Mouse (Mus musculus): ENCODE results near the gene Mrps18b.

The Mrps18b gene

GRCm38 (mm10) chr17:35917463-35918251 is 1.5 kb upstream of the Mrps18b start:
- DNase-seq, result peak; percentile 51

DNA sequence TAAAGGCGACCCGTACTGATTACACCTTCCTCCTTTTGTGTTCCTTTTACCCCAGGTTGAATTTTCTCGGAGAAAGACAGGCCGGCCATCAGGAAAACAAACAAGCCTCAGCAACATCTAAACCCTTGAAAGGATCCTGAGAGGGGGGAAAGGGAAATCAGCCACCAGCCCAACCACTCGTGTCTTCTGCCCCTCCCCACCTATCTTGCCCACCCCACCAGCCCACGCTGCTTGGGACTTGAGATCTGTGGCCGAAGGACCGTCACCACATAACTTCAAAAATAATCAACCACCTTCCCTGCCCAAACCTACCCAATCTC is 914 bp upstream of the Mrps18b start:
- peak; percentile 62 for DNase-seq

- DNase-seq, result no peak
Observed at GRCm38 (mm10) chr17:35915538-35916296, 472 bp downstream of the Mrps18b start.

GRCm38 (mm10) chr17:35914975-35915374 is 1.2 kb downstream of the Mrps18b start:
- DNase-seq, result no peak

- peak; percentile 99 for DNase-seq
Observed at GRCm38 (mm10) chr17:35909919-35910369, 6.2 kb downstream of the Mrps18b start, which contains the start of gene Atat1. Gene Atat1, minus strand, starts transcription at chr17:35910075.

DNA sequence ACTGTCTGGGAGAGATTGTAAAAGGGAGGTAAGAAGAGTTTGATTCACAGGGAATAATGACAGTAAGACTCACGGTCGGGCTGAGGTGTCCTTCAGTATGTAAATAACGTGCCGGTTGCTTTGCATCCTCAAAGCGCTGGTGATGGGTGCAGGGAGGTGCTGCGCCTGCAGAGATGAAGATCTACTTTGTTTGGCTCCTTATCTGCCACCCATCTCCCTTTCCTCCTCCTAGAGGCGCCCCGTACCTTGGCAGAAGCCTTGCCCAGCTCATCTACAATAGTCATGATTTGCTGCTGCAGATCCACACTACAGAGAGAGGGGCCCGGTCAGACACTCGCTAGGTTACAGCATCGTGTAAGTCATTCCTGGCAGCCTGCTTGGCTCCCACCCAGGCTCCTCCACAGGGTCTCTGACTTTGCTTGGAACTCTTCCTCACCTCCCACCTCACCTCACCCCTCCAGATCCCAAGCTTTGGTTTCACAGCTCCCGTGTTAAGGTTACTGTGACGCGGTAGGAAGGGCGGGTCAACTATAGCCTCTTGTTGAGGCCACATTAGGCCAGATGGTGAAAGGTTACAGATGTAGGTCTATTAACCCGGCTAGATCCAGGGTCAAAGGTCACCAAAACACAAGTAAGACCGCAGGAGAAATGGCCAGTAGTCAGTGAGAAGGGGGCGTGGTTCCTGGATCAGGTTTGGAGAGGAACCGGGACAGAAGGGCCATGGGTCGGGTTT is 6.8 kb downstream of the Mrps18b start:
- DNase-seq, result no peak

DNA sequence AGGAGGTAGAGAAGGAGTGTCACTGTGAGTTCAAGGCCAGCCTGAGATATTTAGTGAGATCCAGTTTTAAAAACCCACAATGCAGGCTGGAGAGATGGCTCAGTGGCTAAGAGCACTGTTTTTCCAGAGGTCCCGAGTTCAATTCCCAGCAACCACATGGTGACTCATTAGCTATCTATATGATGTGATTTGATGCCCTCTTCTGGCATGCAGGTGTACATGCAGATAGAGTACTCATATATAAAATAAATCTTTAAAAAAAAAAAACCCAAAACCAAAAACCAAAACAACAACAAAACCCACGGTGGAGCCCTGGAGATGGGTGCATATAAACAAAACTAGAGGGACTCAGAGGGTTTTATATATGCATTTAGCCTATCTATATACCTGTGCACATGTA is 8.6 kb downstream of the Mrps18b start:
- DNase-seq, result no peak

DNA sequence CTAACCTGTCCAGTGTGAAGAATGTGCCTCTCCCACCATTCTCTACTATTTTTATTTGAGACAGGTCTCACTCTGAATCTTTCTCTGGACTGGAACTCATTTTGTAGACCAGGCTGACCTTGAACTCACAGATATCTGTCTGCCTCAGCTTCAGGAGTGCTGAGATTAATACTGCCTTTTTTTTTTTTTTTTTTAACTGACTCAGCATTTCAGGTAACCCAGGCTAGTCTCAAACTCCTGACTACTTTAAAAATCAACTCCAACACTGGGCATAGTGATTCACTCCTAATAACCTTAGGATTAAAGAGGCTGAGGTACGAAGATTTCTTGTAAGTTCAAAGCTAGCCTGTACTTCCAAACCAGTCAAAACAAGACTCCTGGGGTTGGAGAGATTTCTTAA is 10.6 kb downstream of the Mrps18b start:
- no peak for DNase-seq

GRCm38 (mm10) chr17:35903992-35904355 is 12.2 kb downstream of the Mrps18b start:
- peak; percentile 62 for DNase-seq

DNA sequence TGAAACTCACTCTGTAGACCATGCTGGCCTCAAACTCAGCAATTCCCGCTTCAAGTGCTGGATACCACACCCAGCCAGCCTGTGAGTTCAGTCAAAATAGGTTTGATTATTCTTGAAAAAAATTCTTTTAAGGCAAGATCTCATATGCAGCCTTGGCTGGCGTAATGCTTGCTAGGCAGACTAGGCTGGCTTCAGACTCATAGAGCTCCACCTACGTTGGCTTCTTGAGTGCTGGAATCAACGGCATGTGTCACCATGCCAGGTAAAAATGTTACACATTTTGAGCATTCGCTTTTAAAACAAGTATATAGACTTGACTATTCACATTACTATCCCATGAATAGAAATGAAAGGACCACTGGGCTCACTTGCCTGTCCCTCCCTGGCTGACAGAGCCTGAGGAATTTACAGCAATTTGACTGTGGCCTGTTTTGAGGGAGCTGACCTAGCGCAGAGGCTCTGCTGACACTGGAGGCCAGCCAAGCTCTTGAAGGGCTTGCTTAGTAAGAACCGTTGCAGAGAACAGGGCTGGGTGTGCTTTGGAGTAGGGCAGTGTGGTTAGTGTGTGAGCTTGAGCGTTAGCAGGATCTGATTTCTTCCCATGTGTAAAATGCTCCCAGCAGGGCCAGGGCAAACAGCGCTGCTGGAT is 12.7 kb downstream of the Mrps18b start:
- DNase-seq, result no peak

DNA sequence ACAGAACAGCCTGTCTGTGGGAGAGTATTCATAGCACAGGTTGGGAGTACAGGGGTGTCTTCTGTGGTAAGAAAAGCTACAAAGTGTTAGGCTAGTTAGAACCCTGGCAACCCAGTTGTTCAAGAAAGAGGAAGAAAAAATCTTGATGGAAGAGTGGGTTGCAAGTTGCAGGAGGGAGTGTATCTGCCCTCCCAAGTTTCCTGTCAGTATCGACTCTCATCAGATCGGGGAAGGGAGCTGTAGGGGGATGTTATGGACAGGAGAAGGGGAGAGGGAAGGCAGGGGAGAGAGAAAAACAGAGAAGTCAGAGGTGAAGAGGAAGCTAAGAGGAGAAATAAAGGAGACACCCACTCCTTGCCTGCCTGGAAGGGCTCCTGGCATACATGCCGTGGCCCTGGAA is 15.6 kb downstream of the Mrps18b start:
- DNase-seq, result no peak

DNA sequence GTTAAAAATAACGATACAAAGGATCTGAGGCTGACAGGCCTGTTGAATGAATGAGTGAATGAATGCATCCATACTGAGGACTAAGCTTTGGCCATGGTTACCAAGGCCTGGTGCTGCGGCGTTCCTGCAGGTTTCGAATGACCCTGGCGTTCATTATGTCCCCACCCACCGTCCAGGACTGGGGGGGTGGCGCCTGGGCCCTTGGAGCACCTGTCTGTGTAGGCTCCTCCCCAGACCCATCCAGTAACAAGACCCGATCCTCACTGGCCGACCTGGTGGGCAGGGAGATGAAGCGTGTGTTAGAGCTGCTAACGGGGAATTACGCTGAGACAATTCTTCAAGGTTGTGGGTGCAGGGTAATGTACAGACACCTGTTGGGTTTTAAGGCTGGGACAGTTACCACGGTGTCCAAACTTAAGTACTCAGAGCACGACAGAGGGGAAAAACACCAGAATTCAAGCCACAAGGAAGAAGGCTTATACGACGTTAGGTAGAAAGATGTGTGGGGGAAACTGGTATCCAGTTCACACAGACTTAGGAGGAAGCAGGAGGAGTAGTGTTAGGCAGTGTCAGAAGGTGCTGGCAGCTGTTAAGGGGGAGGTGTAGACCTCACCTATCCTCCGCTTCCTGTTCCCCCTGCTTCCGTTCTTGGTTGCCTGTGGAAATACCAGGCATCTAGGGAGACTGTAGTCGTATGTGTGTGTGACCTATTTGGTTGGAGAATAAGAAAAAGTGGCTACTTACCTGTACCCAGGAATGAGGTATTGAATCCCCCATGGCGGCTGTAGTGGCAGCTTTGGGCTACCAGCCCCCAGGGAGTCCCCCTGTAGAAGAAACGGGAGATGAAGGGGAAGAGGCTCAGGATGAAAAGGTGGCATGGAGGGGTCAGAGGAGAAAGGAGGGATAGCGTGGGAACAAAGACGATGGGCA is 18.3 kb downstream of the Mrps18b start:
- peak; percentile 47 for DNase-seq

- DNase-seq, result peak; percentile 96
Observed at GRCm38 (mm10) chr17:35896781-35897643, 19.2 kb downstream of the Mrps18b start, which contains the start of gene 2310061I04Rik. Gene 2310061I04Rik, minus strand, starts transcription at chr17:35897431.

- DNase-seq, result no peak
Observed at GRCm38 (mm10) chr17:35887725-35888124, 28.5 kb downstream of the Mrps18b start.

DNA sequence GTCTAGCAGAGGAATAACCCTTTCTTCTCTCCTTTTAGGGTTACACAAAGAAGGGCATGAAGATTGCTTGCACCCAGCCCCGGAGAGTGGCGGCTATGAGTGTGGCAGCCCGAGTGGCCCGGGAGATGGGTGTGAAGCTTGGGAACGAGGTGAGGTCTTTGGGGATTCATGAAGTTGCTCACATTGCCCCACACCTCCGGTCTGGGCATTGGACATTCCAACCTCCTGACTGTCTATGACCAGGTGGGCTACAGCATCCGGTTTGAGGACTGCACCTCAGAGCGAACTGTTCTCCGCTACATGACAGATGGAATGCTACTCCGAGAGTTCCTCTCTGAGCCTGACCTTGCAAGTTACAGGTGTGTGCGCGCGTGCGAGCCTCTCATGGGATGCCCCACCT is 32.4 kb downstream of the Mrps18b start:
- DNase-seq, result no peak

GRCm38 (mm10) chr17:35882924-35883323 is 33.3 kb downstream of the Mrps18b start:
- no peak for DNase-seq

- peak; percentile 98 for DNase-seq
Observed at GRCm38 (mm10) chr17:35879245-35880057, 36.7 kb downstream of the Mrps18b start, which contains the start of gene Dhx16. Gene Dhx16, plus strand, starts transcription at chr17:35879819.

DNA sequence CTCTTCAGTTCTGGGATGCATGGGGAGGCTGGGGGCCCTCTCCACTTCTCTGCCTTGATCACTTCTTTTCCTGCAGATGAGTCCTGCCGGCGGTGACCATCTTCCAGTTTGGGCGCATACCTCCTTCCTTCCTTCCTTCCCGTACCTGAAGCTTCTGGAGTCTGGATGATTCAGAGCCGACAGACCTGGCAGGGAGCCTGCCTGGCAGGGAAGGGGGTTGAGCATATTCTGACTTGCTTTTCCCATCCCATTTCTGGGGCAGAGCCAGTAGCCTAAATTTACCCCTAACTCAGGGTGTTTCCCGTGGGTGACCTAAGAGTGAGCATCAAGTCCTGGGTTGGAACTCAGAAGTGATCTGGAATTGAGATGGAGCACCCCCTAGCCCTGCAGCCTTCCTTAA is 41.5 kb downstream of the Mrps18b start:
- DNase-seq, result no peak

DNA sequence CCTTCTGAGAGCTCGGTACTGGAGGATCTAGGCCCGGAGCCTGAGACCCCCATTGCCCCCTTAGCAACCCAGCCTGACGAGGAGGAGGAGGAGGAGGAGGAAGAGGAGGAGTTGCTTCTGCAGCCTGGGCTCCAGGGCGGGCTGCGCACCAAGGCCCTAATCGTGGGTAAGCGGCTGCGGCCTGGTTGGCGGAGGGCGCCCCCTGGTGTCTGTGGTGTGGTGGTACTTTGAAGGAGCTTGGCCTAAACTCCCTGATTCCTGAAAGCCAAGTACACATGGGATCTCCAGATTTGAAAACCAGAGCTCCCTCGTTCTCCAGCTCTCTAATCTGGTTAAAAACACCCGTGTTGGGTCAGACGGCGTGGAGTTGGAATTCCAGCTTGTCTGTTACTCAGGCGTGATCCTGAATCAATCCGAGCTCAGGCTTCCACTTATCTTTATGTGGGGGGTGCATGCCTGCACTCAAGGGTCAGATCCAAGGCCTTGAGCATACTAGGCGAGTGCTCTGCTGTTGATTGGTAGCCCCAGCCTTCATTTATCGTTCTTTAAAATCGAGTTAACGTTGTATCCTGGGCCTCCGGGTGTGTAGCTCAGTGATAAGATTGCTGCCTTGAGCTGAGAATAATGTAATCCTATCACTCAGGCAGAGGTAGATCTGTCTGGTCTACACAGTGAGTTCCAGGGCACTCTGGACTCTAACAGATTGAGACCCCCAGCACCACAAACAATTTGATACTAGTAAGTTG is 42.2 kb downstream of the Mrps18b start:
- peak; percentile 96 for DNase-seq

Data from thymus, postnatal 4 days (tissue).